Mouse (Mus musculus) CD4-positive naive resting alpha-beta T cell, adult 76 days (primary cell): Measurements from ENCODE around the gene Fam213a. TPM values are rescaled to one million over a fixed set of nuclear protein-coding genes. Genes with fewer than 3 reads are reported as not detected.

Source experiments
- total RNA-seq: library from RNA; stranded (reverse); gene quantifications from one replicate; pipeline ENCODE4 v1.2.4, GENCODE M21; 2023

The Fam213a gene
- total RNA-seq: 11.5 TPM

GRCm38 (mm10) chr14:41013630-41014613, at the start of gene Fam213a:
Gene Fam213a, minus strand, starts transcription at chr14:41013788.

GRCm38 (mm10) chr14:40966392-40966861, 47.2 kb downstream of the Fam213a start, which contains the start of gene Tspan14:
Gene Tspan14, minus strand, starts transcription at chr14:40966807.

Other genes starting within 250 kb of the Fam213a start
- gene Sh2d4b, start 120.5 kb downstream of the Fam213a start, total RNA-seq: 11.1 TPM
- gene Tspan14, start 47.0 kb downstream of the Fam213a start, total RNA-seq: 115 TPM
- not detected for gene Dydc2, start 55.4 kb upstream of the Fam213a start, total RNA-seq
- not detected for gene Dydc1, start 59.1 kb upstream of the Fam213a start, total RNA-seq
- gene Mat1a, start 91.2 kb upstream of the Fam213a start, total RNA-seq: not detected
- not detected for gene Sftpa1, start 118.0 kb upstream of the Fam213a start, total RNA-seq
- not detected for gene Mbl1, start 137.7 kb upstream of the Fam213a start, total RNA-seq
- not detected for gene Sftpd, start 171.4 kb upstream of the Fam213a start, total RNA-seq